ENCODE assay signal across 8 mouse cellular contexts in the genomic region with DNA sequence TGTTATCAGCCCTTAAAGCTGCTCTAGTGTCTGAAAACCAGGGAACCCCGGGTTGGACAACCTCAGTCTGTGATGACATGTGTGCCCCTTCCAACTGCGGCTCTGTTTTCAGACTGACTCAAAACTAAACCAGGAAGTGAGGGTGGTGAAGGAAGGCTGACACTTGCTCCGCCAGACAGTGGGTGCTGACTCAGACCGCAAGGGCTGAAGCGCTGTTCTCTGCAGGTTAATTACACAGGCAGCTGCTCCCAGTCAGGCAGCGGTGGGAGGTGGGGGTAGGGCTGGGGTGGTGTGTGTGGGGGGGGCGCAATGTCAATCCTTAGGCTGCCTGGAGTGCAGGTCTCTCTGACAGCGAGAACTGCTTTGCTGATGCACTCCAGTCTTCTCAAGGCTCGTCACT. TPM values are rescaled to one million over a fixed set of nuclear protein-coding genes. Genes with fewer than 3 reads are reported as not detected.
DNase-seq lines count a peak whose midpoint lies in the region; ATAC-seq and TF ChIP-seq lines count a peak whose summit lies in the region.

No protein-coding gene starts in this region.

- no peaks in the 10 kb centered on the region for H3K36me3 ChIP-seq in liver, embryonic 12.5 days
- H3K36me3 ChIP-seq in spleen, adult 2 months (ENCODE audit: control insufficient read depth, insufficient read depth, low read length) = no peaks in the 10 kb centered on the region

- ATAC-seq in common myeloid progenitor, adult 5-6 weeks (replicated peaks; ENCODE audit: low read depth, poor library complexity, severe bottlenecking) = peak; percentile 89
- ATAC-seq in liver, embryonic 12.5 days = peak; percentile 34; the same call in 1 of the 2 replicates

- 18% methylated on average over 9 of the region's 9 CpGs for WGBS in liver, embryonic 12.5 days (ENCODE audit: insufficient replicate concordance)
- WGBS in spleen, adult 2 months = 7% methylated on average over 8 of the region's 9 CpGs

- intact Hi-C loops in gastrocnemius, adult 2 months (cut with DNase I) = no loop called here

- no peak for TF ChIP-seq CTCF in gastrocnemius, adult 2 months (IDR thresholded peaks at IDR 0.05)
- TF ChIP-seq CTCF in spleen, adult 2 months (IDR thresholded peaks at IDR 0.05; ENCODE audit: extremely low read depth, insufficient read depth, insufficient read length, insufficient replicate concordance) = no peak

- no peak for DNase-seq in gastrocnemius, adult 2 months
- no peak for DNase-seq in gastrocnemius, adult 8-10 months (ENCODE audit: low spot score in 2 of 2)
- DNase-seq in 416B (ENCODE audit: low read depth) = peak; percentile 83
- DNase-seq in spleen, adult 2 months (ENCODE audit: low read depth in 1 of 2, low spot score in 2 of 2) = peak; percentile 51 to 65
- DNase-seq in left cerebral cortex, adult 8-10 months (ENCODE audit: low spot score in 2 of 2) = no peak
- DNase-seq in cerebellum, postnatal 4 days (ENCODE audit: low spot score in 2 of 2) = no peak

- H3K9me3 ChIP-seq in liver, embryonic 12.5 days (replicated peaks) = no peaks in the 10 kb centered on the region

- H3K27ac ChIP-seq in gastrocnemius, adult 2 months = peak overlapping the region; percentile 20; the same call in 1 of the 2 replicates
- no peak overlapping the region for H3K27ac ChIP-seq in liver, embryonic 12.5 days
- H3K27ac ChIP-seq in spleen, adult 2 months (ENCODE audit: insufficient read depth, low read length) = peak overlapping the region; percentile 63

- H3K4me2 ChIP-seq in liver, embryonic 12.5 days = peak overlapping the region; percentile 31

- no peak overlapping the region for H3K4me3 ChIP-seq in gastrocnemius, adult 2 months
- no peak overlapping the region for H3K4me3 ChIP-seq in liver, embryonic 12.5 days
- 0 out of 2 replicates have a peak overlapping the region, but pooled peaks have one; percentile 7 for H3K4me3 ChIP-seq in spleen, adult 2 months (ENCODE audit: extremely low read depth, insufficient read depth, insufficient read length)

- peaks cover 43% of the 10 kb centered on the region for H3K4me1 ChIP-seq in liver, embryonic 12.5 days
- peaks cover 24% of the 10 kb centered on the region for H3K4me1 ChIP-seq in spleen, adult 2 months (ENCODE audit: control insufficient read depth, insufficient read depth, insufficient read length)

- no peaks in the 10 kb centered on the region for H3K27me3 ChIP-seq in liver, embryonic 12.5 days (replicated peaks)
- H3K27me3 ChIP-seq in spleen, adult 2 months (ENCODE audit: control insufficient read depth, insufficient read depth, low read length) = no peaks in the 10 kb centered on the region

- no peak for TF ChIP-seq POLR2A in spleen, adult 2 months (IDR thresholded peaks at IDR 0.05; ENCODE audit: low read depth, low read length)

- H3K9ac ChIP-seq in liver, embryonic 12.5 days = no peak overlapping the region

RNA-seq across cellular contexts. Expression of a gene that starts 51.6 kb away (rescaled TPM):
- total RNA-seq in gastrocnemius, adult 2 months (2021) = 1 to 10 TPM; 4.0 to 4.6 TPM
- 1 to 10 TPM; 1.7 to 3.6 (median 2.8) TPM for total RNA-seq in gastrocnemius, adult 8-10 months (2022)
- 6.3 and 8.3 TPM in 2 replicates for total RNA-seq in common myeloid progenitor, adult 5-6 weeks (2017)
- 12.1 and 12.2 TPM in 2 replicates for polyA plus RNA-seq in liver, embryonic 12.5 days (2016; fragmentation: Nextera tagmentation; extraction: Ambion mirVana)
- polyA plus RNA-seq in spleen, adult 2 months (2012; rRNA removed) = 17.6 and 22.2 TPM in 2 replicates
- 10 to 100 TPM in 3 of 4 experiments, 1 to 10 TPM in 1; 9.5 to 11.8 (median 11.0) TPM for total RNA-seq in left cerebral cortex, adult 8-10 months (2022)

Comparison
In these comparisons a context has a peak if more than half of its experiments do, and no peak if none do; other contexts are left out.
1. DNase-seq: peak in 416B (single experiment) and spleen, adult 2 months (2 of 2); none in gastrocnemius, adult 2 months (single experiment), gastrocnemius, adult 8-10 months (0 of 2), left cerebral cortex, adult 8-10 months (0 of 2) and cerebellum, postnatal 4 days (0 of 2).